Mouse (Mus musculus) heart, embryonic 10.5 days (tissue): Measurements from ENCODE around the gene Zfp715. TPM values are rescaled to one million over a fixed set of nuclear protein-coding genes. Genes with fewer than 3 reads are reported as not detected.
"Not testable (repeated sequence)": the region's sequence is repeated elsewhere in the genome, so short reads cannot be mapped to it uniquely, and the experiment has no call there.

Source experiments
- DNase-seq: peaks from one replicate; pipeline ENCODE4 v3.0.0-alpha.2; 2017; ENCODE audit warnings: low spot score
- H3K27ac ChIP-seq: fragments of 300-500 bp; sonication (generic); 2 replicates; pipeline ENCODE4 v1.5.1; 2016; ENCODE audit warnings: mild to moderate bottlenecking
- H3K27me3 ChIP-seq: fragments of 300-500 bp; sonication (generic); 2 replicates; pipeline ENCODE4 v1.6.1; 2016; ENCODE audit warnings: mild to moderate bottlenecking; ENCODE audit not compliant: poor library complexity, insufficient read depth, severe bottlenecking
- H3K36me3 ChIP-seq: fragments of 300-500 bp; sonication (generic); 2 replicates; pipeline ENCODE4 v1.6.1; 2016; ENCODE audit warnings: mild to moderate bottlenecking, moderate library complexity
- H3K4me1 ChIP-seq: fragments of 300-500 bp; sonication (generic); 2 replicates; pipeline ENCODE4 v1.6.1; 2016; ENCODE audit warnings: mild to moderate bottlenecking
- H3K4me3 ChIP-seq: fragments of 300-500 bp; sonication (generic); 2 replicates; pipeline ENCODE4 v1.5.1; 2016; ENCODE audit warnings: mild to moderate bottlenecking, moderate library complexity
- H3K9me3 ChIP-seq: fragments of 300-500 bp; sonication (generic); 2 replicates; pipeline ENCODE4 v1.6.1; 2016; ENCODE audit warnings: mild to moderate bottlenecking, moderate library complexity
- WGBS: fragments of 180-500 bp; shearing (Covaris S2); methylation state at CpG from one replicate; pipeline ENCODE4 v1.1.7; 2016; 5-methylcytosine and 5-hydroxymethylcytosine counted together
- polyA plus RNA-seq: library from polyadenylated mRNA; unstranded; fragments of >200 nt; fragmentation: Nextera tagmentation; extraction: Ambion mirVana; gene quantifications from 2 replicates; pipeline ENCODE4 v1.2.1, GENCODE M21; 2016

The Zfp715 gene
- polyA plus RNA-seq, 1 experiment from 2014 or later, result 9.1 TPM

DNA sequence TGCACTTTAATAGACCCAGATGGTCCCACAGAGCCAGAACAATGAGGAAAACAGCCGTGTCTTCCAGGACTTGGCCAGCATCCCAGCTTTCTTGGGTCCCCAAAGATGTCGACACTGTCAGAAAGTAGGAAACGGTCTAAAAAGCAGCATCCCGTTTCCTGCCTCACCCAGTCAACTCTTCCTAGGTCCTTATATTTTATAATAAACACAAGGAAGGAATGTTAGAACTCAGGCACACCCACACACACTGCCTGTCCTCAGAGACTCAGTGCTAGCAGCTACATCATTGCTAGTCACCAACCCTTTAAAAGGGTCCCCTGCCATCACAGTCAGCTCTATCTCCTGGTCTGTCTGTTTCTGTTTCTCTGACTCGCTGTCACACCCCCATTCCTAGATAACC is 35.7 kb downstream of the Zfp715 start:
- H3K4me1 ChIP-seq, result no peaks in the 10 kb centered on the region
- no peaks in the 10 kb centered on the region for H3K36me3 ChIP-seq
- H3K27me3 ChIP-seq, result no peaks in the 10 kb centered on the region
- H3K4me3 ChIP-seq, result no peak overlapping the region
- H3K27ac ChIP-seq, result no peak overlapping the region
- DNase-seq, result no peak
- 62% methylated on average over 5 of the region's 5 CpGs for WGBS
- no peaks in the 10 kb centered on the region for H3K9me3 ChIP-seq

DNA sequence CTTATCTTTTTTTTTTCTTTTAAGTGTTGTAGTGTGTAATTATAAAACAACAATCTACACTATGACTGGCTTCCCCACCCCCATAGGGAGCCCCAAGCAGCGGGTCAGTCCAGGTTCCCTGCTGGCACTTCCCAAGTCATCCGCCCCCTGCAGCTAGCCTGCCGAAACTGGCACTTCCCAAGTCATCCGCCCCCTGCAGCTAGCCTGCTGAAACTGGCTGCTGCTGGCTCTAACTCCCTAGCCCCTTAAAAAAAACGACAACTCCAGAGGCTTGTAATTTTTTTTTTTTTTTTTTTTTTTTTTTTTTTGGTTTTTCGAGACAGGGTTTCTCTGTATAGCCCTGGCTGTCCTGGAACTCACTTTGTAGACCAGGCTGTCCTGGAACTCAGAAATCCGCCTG is 36.9 kb downstream of the Zfp715 start:
- H3K9me3 ChIP-seq, H3K36me3 ChIP-seq, H3K4me1 ChIP-seq, H3K27ac ChIP-seq, H3K4me3 ChIP-seq, H3K27me3 ChIP-seq, DNase-seq: not testable (repeated sequence)
- 48% methylated on average over 7 of the region's 7 CpGs for WGBS

DNA sequence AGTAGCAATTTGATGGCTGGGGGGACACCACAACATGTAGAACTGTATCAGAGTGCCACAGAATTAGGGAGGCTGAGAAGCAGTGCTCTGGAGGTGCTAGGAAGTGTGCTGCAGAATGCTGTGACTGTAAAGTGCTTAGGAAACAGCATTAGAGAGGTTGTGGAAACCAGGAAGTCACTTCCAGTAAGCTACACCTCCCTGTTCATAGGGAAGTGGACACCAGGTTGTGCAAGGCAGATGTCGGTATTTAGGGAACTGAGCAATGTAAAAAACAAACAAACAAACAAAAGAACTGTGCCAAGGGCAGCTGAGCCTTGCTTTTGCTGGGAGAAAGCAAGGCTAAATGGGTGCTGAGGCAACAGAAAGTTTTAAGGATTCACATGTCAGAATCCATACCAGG is 39.6 kb downstream of the Zfp715 start:
- Histone ChIP-seq H3K27ac (no peak overlapping the region), H3K27me3 (no peaks in the 10 kb centered on the region), H3K36me3 (no peaks in the 10 kb centered on the region), H3K9me3 (no peaks in the 10 kb centered on the region), H3K4me1 (no peaks in the 10 kb centered on the region), H3K4me3 (no peak overlapping the region)
- DNase-seq, result no peak
- 70% methylated on average over 1 of the region's 1 CpGs for WGBS

DNA sequence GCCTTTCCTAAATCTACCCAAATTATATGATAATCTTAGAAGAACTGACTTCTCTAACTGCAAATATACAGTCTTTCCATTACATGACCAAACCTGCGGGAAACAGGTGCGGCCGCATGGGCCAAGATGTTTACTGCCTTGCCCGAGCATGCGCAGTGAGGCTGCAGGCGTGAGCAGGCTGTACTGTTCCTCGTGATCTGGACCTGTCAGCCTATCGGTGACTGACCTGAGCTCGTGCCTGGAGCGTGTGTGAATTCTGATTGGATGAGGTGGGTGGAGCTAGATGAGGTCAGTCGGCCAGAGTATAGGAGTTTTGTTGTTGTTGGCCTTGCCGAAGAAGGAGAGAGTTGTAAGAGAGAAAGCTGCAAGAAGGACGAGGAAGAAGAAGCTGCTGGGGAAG is 45.7 kb downstream of the Zfp715 start:
- H3K4me1 ChIP-seq, H3K27ac ChIP-seq, DNase-seq, H3K4me3 ChIP-seq, H3K36me3 ChIP-seq, H3K9me3 ChIP-seq, H3K27me3 ChIP-seq: not testable (repeated sequence)
- 86% methylated on average over 13 of the region's 13 CpGs for WGBS

DNA sequence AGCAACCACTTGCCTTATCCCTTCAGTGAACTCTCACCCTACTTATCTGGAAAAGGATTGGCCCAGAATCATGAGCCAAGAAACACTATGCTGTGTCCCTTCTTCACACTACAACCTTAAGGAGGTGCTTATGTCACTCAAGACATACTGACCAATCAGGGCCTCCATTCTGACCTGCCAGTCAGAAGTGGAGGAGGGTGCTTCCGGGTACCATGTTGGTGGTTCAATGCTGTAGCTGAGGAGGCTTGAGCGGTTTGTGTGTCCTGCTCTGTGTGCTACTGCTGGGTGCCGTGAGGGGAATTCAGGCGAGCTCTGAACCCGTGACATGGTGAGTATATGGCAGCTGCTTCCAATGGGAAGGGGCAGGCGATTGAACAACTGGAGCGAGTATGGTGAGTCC is 59.6 kb downstream of the Zfp715 start:
- H3K9me3 ChIP-seq, result no peaks in the 10 kb centered on the region
- H3K4me3 ChIP-seq, result no peak overlapping the region
- H3K27ac ChIP-seq, result no peak overlapping the region
- DNase-seq, result no peak
- no peaks in the 10 kb centered on the region for H3K4me1 ChIP-seq
- H3K27me3 ChIP-seq, result no peaks in the 10 kb centered on the region
- H3K36me3 ChIP-seq, result no peaks in the 10 kb centered on the region
- 66% methylated on average over 7 of the region's 7 CpGs for WGBS

DNA sequence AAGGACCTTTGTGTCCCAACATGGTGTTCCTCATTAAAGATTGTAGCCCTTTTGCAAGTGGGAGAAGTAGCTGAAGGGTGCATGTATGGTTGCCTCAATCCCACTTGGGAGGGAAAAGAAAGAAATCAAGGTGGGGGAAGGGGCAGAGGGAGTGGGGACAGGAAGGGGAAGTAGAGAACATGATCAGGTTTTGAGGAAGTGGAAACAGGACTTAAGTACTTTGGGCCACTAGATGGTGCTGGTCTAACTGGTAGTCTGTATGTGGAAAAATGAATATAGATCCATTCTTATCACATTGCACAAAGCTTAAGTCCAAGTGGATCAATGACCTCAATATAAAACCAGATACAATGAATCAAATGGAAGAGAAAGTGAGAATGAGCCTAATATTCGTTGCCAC is 62.4 kb downstream of the Zfp715 start:
- 69% methylated on average over 1 of the region's 1 CpGs for WGBS
- not testable (repeated sequence) for H3K9me3 ChIP-seq, H3K27ac ChIP-seq, H3K36me3 ChIP-seq, H3K4me1 ChIP-seq, H3K4me3 ChIP-seq, H3K27me3 ChIP-seq, DNase-seq

Other genes with a start within 250 kb of the Zfp715 start
- gene Zfp936, start 199.1 kb downstream of the Zfp715 start, polyA plus RNA-seq, result not detected in 2 replicates
- gene Siglecf, start 38.0 kb upstream of the Zfp715 start, polyA plus RNA-seq, result 0.09 and 0.51 TPM in 2 replicates
- not detected in 2 replicates for gene Siglecg, start 94.9 kb upstream of the Zfp715 start, polyA plus RNA-seq
- not detected in 2 replicates for gene Lim2, start 114.4 kb upstream of the Zfp715 start, polyA plus RNA-seq
- gene Nkg7, start 123.8 kb upstream of the Zfp715 start, polyA plus RNA-seq, result not detected in 2 replicates
- gene Cldnd2, start 127.5 kb upstream of the Zfp715 start, polyA plus RNA-seq, result not detected in 2 replicates
- gene Etfb, start 130.8 kb upstream of the Zfp715 start, polyA plus RNA-seq, result 505 and 580 TPM in 2 replicates
- gene Gm45233, start 130.8 kb upstream of the Zfp715 start, polyA plus RNA-seq, result not detected in 2 replicates
- gene Vsig10l, start 149.9 kb upstream of the Zfp715 start, polyA plus RNA-seq, result 1.4 and 1.5 TPM in 2 replicates
- 0.20 TPM in 1 of 2 replicates, not detected in the other for gene Iglon5, start 176.8 kb upstream of the Zfp715 start, polyA plus RNA-seq
- not detected in 2 replicates for gene 4931406B18Rik, start 192.6 kb upstream of the Zfp715 start, polyA plus RNA-seq
- gene Cd33, start 231.1 kb upstream of the Zfp715 start, polyA plus RNA-seq, result 0.34 and 0.37 TPM in 2 replicates
- gene Zfp658, start 249.0 kb upstream of the Zfp715 start, polyA plus RNA-seq, result 1.4 and 2.1 TPM in 2 replicates